ENCODE assay signal across 8 mouse cellular contexts in genomic region chr5:76529040-76529703, GRCm38 (mm10). TPM values are rescaled to one million over a fixed set of nuclear protein-coding genes. Genes with fewer than 3 reads are reported as not detected.
A peak's percentile ranks its signal among the peaks of the same experiment; 100 is the strongest.
DNase-seq lines count a peak whose midpoint lies in the region; ATAC-seq lines count a peak whose summit lies in the region.

Gene Exoc1, plus strand, starts transcription at chr5:76529311.

- H3K36me3 ChIP-seq in heart, embryonic 14.5 days (ENCODE audit: control insufficient read depth, insufficient read depth, low read length), result peaks cover 9% of the 10 kb centered on the region; the same call in 1 of the 2 replicates
- peaks cover 8% of the 10 kb centered on the region for H3K36me3 ChIP-seq in liver, embryonic 13.5 days
- H3K36me3 ChIP-seq in stomach, embryonic 16.5 days (ENCODE audit: control insufficient read depth, insufficient read depth, low read length), result peaks cover 4% of the 10 kb centered on the region; the same call in 1 of the 2 replicates

- peak within 1 kb of the TSS; percentile 72 to 94 for H3K4me3 ChIP-seq in heart, embryonic 14.5 days (ENCODE audit: control insufficient read depth in 1 of 2, insufficient read depth in 1 of 2, low read depth in 1 of 2, low read length in 2 of 2)
- H3K4me3 ChIP-seq in liver, embryonic 13.5 days (replicated peaks), result peak within 1 kb of the TSS; percentile 95
- peak within 1 kb of the TSS; percentile 96 for H3K4me3 ChIP-seq in stomach, embryonic 16.5 days (replicated peaks; ENCODE audit: low read length)

- ATAC-seq in CD4-positive, CD25-positive, alpha-beta regulatory T cell, adult 4 months, result peak; percentile 100
- ATAC-seq in heart, embryonic 14.5 days (ENCODE audit: insufficient number of reproducible peaks, insufficient read depth, low FRiP score, low read depth), result peak; percentile 98
- peak; percentile 99 for ATAC-seq in liver, embryonic 13.5 days (ENCODE audit: low read depth)
- ATAC-seq in stomach, embryonic 16.5 days (ENCODE audit: insufficient read depth, low FRiP score), result peak; percentile 100

- H3K27ac ChIP-seq in heart, embryonic 14.5 days (replicated peaks in 1 of 2; ENCODE audit: control insufficient read depth in 1 of 2, insufficient read depth in 1 of 2, low read depth in 2 of 2, low read length in 2 of 2), result peak within 1 kb of the TSS; percentile 77 to 78
- H3K27ac ChIP-seq in liver, embryonic 13.5 days, result peak within 1 kb of the TSS; percentile 86
- H3K27ac ChIP-seq in stomach, embryonic 16.5 days (ENCODE audit: low read length), result peak within 1 kb of the TSS; percentile 96

- no peaks in the 10 kb centered on the region for H3K9me3 ChIP-seq in heart, embryonic 14.5 days (ENCODE audit: control insufficient read depth, low read length)
- no peaks in the 10 kb centered on the region for H3K9me3 ChIP-seq in liver, embryonic 13.5 days (replicated peaks)
- no peaks in the 10 kb centered on the region for H3K9me3 ChIP-seq in stomach, embryonic 16.5 days (replicated peaks; ENCODE audit: control insufficient read depth, low read length)

- H3K27me3 ChIP-seq in heart, embryonic 14.5 days (ENCODE audit: control insufficient read depth, insufficient read depth, low read length), result no peaks in the 10 kb centered on the region
- no peaks in the 10 kb centered on the region for H3K27me3 ChIP-seq in liver, embryonic 13.5 days
- no peaks in the 10 kb centered on the region for H3K27me3 ChIP-seq in stomach, embryonic 16.5 days (ENCODE audit: control insufficient read depth, insufficient read depth, low read length)

- H3K4me1 ChIP-seq in heart, embryonic 14.5 days (ENCODE audit: control insufficient read depth in 2 of 2, insufficient read depth in 2 of 2, low read length in 2 of 2), result peaks cover 0 to 10% of the 10 kb centered on the region in 2 experiments; a peak in 2 of 4 replicates
- peaks cover 14% of the 10 kb centered on the region for H3K4me1 ChIP-seq in liver, embryonic 13.5 days (replicated peaks)
- peaks cover 6% of the 10 kb centered on the region; the same call in 1 of the 2 replicates for H3K4me1 ChIP-seq in stomach, embryonic 16.5 days (ENCODE audit: control insufficient read depth, insufficient read depth, low read length)

- under 1% methylated on average over 39 of the region's 39 CpGs for WGBS in heart, embryonic 14.5 days
- WGBS in liver, embryonic 13.5 days (ENCODE audit: insufficient replicate concordance), result under 1% methylated on average over 39 of the region's 39 CpGs
- WGBS in stomach, embryonic 16.5 days, result under 1% methylated on average over 39 of the region's 39 CpGs

- DNase-seq in c-Kit-negative CD71-positive TER-119-positive erythroid progenitor cells, embryonic 14.5 days (ENCODE audit: low read depth, low spot score), result peak; percentile 89
- DNase-seq in fibroblast of lung, adult 2 months (ENCODE audit: low read depth), result peak; percentile 89
- peak; percentile 96 for DNase-seq in kidney, postnatal 14 days
- peak; percentile 90 for DNase-seq in liver, embryonic 13.5 days
- DNase-seq in neural tube, embryonic 10.5 days (ENCODE audit: extremely low spot score, low spot score), result peak; percentile 98

- peak within 1 kb of the TSS; percentile 91 for H3K4me2 ChIP-seq in heart, embryonic 14.5 days (ENCODE audit: low read length)
- H3K4me2 ChIP-seq in liver, embryonic 13.5 days, result peak within 1 kb of the TSS; percentile 76
- H3K4me2 ChIP-seq in stomach, embryonic 16.5 days (ENCODE audit: low read depth, low read length), result peak within 1 kb of the TSS; percentile 92

- peak within 1 kb of the TSS; percentile 74 for H3K9ac ChIP-seq in heart, embryonic 14.5 days (ENCODE audit: low read length)
- peak within 1 kb of the TSS; percentile 83 for H3K9ac ChIP-seq in liver, embryonic 13.5 days
- H3K9ac ChIP-seq in stomach, embryonic 16.5 days (ENCODE audit: low read length), result peak within 1 kb of the TSS; percentile 88

RNA-seq across cellular contexts. Expression of gene Exoc1, which starts in this region (rescaled TPM):
- 10 to 100 TPM; 51.5 to 88.9 TPM for polyA plus RNA-seq in CD4-positive, CD25-positive, alpha-beta regulatory T cell, adult 4 months (2017; shearing (Covaris generic))
- 24.7 and 28.1 TPM in 2 replicates for polyA plus RNA-seq in heart, embryonic 14.5 days (2014; fragmentation: Nextera tagmentation; extraction: Ambion mirVana)
- polyA plus RNA-seq in liver, embryonic 13.5 days (2015; fragmentation: Nextera tagmentation; extraction: Ambion mirVana), result 12.8 and 13.6 TPM in 2 replicates
- polyA plus RNA-seq in stomach, embryonic 16.5 days (2015; fragmentation: Nextera tagmentation; extraction: Ambion mirVana), result 28.8 and 33.2 TPM in 2 replicates

Comparison
In these comparisons a context has a peak if more than half of its experiments do, and no peak if none do; other contexts are left out.
1. Peak in every context shown above with its lines: DNase-seq, ATAC-seq, H3K4me3 ChIP-seq and H3K27ac ChIP-seq.